Mouse (Mus musculus): ENCODE data around the gene Gm17324.
"Not testable (repeated sequence)": the region's sequence is repeated elsewhere in the genome, so short reads cannot be mapped to it uniquely, and the experiment has no call there.

The Gm17324 gene

GRCm38 (mm10) chr9:78447973-78448873 lies at the start of gene Gm17324, which contains the start of gene Mto1:
TSS of gene Gm17324 (minus strand) at chr9:78448786.
TSS of gene Mto1 (plus strand) at chr9:78448208.
- peak; percentile 89 for DNase-seq (ENCODE audit: low spot score)

- DNase-seq (ENCODE audit: low spot score): no peak
These were observed 44.6 kb upstream of the Gm17324 start for GRCm38 (mm10) chr9:78493171-78493570.

- DNase-seq (ENCODE audit: low spot score): no peak
These were observed 43.7 kb upstream of the Gm17324 start for GRCm38 (mm10) chr9:78492254-78492653.

DNA sequence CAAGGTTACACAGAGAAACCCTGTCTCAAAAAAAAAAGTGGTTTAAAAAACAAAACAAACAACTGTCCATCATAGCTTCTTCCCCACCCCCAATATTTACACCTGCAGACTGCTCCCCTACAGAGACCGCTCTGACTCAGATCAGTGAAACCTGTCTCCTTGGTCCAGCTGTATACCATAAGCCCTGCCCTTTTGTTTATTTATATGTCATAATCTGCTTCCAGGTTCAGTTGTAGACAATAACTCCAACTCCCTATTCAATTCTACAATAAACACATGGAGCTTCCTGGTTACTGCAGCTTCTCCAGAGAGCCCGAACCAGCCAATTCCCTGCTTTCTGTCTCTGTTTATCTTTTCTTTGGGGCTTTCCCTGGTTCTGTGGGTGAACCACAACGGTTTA lies 42.6 kb upstream of the Gm17324 start:
- DNase-seq (ENCODE audit: low spot score): peak; percentile 24

GRCm38 (mm10) chr9:78488890-78489420 lies 40.4 kb upstream of the Gm17324 start, which contains the start of gene Eef1a1:
TSS of gene Eef1a1 (minus strand) at chr9:78489151.
- DNase-seq (ENCODE audit: low spot score): peak; percentile 72

DNA sequence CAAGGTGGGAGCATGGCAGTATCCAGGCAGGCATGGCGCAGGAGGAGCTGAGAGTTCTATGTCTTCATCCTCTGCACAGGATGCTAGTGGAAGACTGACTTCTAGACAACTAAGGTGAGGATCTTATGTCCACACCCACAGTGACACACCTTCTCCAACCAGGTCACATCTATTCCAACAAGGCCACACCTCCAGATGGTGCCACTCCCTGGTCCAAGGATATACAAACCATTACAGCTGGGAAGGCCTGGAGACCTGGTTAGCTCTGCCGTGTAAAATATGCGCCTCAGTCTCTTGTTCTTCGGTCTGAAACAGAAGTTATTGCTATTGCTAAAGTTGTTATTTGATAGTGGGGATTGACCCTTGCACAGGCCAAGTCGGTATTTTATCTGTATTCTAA lies 39.4 kb upstream of the Gm17324 start:
- DNase-seq (ENCODE audit: low spot score): not testable (repeated sequence)

DNA sequence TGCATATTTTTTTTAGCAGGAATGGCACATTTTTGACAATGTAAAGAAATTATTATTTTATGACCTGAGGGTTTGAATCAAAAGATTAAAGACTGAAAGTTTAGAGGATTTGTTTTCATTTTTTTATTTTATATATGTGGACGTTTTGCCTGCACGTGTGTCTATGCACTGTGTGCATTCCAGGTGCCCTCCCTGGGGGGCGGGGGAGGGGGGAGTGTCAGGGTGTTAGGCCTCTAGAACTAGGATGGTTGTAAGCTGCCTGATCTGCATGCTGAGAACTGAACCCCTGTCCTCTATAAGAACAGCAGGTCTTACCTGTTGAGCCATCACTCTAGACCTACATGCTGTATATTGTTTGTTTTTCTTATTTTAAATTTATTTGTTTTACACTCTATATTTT lies 36.1 kb upstream of the Gm17324 start:
- DNase-seq (ENCODE audit: low spot score): no peak

DNA sequence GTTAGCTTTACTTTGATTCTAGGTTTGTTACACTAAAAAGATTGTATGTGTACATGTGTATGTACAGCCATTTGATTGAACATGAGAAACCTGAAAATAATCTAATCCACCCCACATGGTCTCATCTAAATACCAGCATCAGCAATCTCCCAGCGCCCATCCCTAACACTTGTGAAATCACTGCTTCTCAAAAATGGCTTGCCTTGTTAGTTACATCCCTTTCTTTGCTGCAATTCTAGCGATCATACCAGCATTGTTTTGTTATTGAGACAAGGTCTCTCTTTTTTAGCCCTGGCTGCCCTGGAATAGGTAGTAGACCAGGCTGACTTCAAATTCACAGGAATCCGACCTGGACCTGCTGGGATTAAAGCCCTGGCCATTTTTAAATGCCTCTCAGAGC lies 33.8 kb upstream of the Gm17324 start:
- peak; percentile 16 for DNase-seq (ENCODE audit: low spot score)

GRCm38 (mm10) chr9:78481423-78482331 lies 33.1 kb upstream of the Gm17324 start:
- peak; percentile 99 for DNase-seq (ENCODE audit: low spot score)

GRCm38 (mm10) chr9:78480706-78481358 lies 32.2 kb upstream of the Gm17324 start:
- DNase-seq (ENCODE audit: low spot score): peak; percentile 78

- DNase-seq (ENCODE audit: low spot score): not testable (repeated sequence)
These were observed 31.6 kb upstream of the Gm17324 start for GRCm38 (mm10) chr9:78480227-78480626.

GRCm38 (mm10) chr9:78479308-78479707 lies 30.7 kb upstream of the Gm17324 start:
- not testable (repeated sequence) for DNase-seq (ENCODE audit: low spot score)

GRCm38 (mm10) chr9:78478009-78478605 lies 29.5 kb upstream of the Gm17324 start:
- DNase-seq (ENCODE audit: low spot score): not testable (repeated sequence)

DNA sequence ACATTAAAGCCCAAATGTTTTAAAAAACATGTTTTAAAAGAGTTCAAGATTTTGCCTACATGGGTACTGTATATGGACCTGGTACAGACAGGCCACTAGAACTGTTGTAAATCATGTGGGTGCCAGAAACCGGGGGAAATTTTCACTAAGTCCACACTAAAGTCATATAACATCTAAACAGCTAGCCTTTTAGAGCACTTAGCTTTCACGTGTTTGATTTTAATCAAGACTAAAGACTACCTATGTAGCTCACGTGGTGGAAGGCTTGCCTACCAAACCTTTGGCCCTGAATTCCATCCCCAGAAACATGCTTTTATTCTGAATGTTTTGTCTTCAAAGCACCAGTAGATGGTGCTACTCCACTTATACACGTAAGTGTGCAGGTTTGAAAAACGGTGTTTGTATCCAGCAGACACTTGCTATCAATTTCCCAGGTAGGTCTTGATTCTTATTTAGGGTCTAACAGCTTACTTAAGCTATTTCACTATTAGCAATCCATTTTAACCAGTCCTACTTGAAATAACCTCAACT lies 28.5 kb upstream of the Gm17324 start:
- DNase-seq (ENCODE audit: low spot score): peak; percentile 32

GRCm38 (mm10) chr9:78476531-78477020 lies 28.0 kb upstream of the Gm17324 start:
- no peak for DNase-seq (ENCODE audit: low spot score)

- no peak for DNase-seq (ENCODE audit: low spot score)
These were observed 27.3 kb upstream of the Gm17324 start for GRCm38 (mm10) chr9:78475873-78476272.

DNA sequence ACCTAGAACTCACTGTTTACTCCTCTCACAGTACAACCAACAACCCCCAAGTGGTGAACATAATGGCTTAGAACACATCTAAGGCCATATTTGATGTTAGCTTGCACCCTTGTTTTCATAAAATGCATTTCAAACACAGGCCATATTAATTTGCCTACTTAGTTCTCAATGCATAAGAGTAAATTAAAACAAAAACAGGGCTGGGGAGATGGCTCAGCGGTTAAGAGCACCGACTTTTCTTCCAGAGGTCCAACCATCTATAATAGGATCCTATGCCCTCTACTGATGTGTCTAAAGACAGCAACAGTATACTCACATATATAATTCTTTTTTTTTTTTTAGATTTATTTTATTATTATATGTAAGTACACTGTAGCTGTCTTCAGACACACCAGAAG lies 26.8 kb upstream of the Gm17324 start:
- DNase-seq (ENCODE audit: low spot score): no peak

DNA sequence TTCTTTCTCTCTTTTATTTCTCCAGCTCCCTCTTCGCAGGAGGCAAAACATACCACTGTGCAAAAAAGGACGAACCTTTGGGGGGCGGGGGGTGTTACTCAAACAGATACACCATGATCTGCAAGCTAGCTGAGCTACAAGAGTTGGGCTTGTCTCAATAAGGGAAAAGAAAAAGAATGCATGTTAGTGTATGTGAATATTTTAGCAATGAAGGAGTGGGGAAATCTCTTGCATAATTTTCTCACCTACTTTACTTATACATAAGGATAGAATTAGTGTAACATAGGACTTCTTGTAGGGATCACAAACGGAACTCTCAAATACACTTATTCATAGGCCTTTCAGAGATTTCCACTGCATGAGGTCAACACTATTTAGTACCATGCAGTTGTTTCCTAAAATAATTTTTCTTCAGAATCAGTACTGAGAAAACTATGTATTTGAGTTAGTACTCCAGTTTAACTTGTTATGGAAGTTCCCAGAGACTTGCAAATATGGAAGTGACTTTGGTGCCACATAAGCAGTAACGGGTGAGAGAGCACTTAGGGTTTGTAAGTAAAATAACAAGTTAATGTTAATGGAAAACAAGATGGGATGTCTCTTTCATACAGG lies 26.3 kb upstream of the Gm17324 start:
- no peak for DNase-seq (ENCODE audit: low spot score)

GRCm38 (mm10) chr9:78474270-78474669 lies 25.7 kb upstream of the Gm17324 start:
- no peak for DNase-seq (ENCODE audit: low spot score)

DNA sequence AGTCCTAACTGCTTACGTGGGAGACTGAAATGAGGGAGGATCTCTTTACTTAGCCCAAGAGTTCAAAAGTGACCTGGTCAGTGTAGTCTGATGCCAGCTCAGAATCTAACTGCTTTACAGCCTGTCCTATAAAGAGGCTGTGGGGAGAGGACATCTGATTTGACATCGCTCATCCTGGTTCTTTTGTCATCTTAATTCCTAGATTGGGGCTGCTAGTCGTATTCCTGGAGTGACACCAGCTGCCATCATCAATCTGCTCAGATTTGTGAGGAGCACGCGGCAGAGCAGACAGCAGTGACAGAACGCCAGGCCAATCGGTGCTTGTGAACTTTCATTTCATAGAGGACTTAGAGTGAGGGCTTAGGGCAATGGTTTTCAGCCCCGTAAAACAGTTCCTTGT lies 25.0 kb upstream of the Gm17324 start:
- no peak for DNase-seq (ENCODE audit: low spot score)

Data from lung, postnatal 25 days (tissue).